Mouse (Mus musculus): ENCODE results near the gene Ms4a4d. TPM values are rescaled to one million over a fixed set of nuclear protein-coding genes. Genes with fewer than 3 reads are reported as not detected.
"Not testable (repeated sequence)": the region's sequence is repeated elsewhere in the genome, so short reads cannot be mapped to it uniquely, and the experiment has no call there.

Gene Ms4a4d
- 6.8 and 9.0 TPM in 2 replicates for polyA plus RNA-seq (2011; ENCODE audit: insufficient read depth, insufficient read length, low read depth, missing spikeins)

DNA sequence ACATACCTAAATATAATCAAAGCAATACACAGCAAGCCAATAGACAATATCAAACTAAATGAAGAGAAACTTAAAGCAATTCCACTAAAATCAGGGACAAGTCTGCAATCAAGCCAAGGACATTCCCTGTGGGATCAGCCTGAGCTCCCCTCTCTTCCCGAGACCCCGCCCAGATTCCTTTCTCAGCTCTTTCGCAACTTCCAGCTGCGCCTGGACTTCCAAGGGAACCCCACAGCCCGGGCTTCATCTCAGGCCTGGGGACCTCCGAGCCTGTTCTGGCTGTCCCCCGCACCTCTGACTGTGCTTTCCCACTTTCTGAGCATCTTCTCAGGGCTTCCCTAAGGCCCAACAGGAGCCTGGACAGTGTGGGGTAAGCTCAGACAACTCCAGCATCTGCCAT, at the start of gene Ms4a4d:
Gene Ms4a4d, plus strand, starts transcription at position 209 of the 400 bp plus-strand sequence.
- Histone ChIP-seq H3K36me3 (ENCODE audit: control insufficient read depth, insufficient read depth, low read length, poor library complexity, severe bottlenecking) (no peaks in the 10 kb centered on the region), H3K4me1 (ENCODE audit: control insufficient read depth, insufficient read depth, low read length) (no peaks in the 10 kb centered on the region), H3K27me3 (ENCODE audit: control insufficient read depth, insufficient read depth, low read length, poor library complexity, severe bottlenecking) (no peaks in the 10 kb centered on the region), H3K9ac (ENCODE audit: low read depth, poor library complexity, severe bottlenecking) (no peak within 1 kb of the TSS), H3K4me3 (ENCODE audit: low read depth, low read length) (peak within 1 kb of the TSS; percentile 4; the same call in 1 of the 2 replicates), H3K9me3 (replicated peaks; ENCODE audit: control insufficient read depth, insufficient read depth, low read length, poor library complexity, severe bottlenecking) (no peaks in the 10 kb centered on the region), H3K27ac (ENCODE audit: insufficient read depth, low read length) (no peak within 1 kb of the TSS)
- no peak for TF ChIP-seq EP300 (IDR thresholded peaks at IDR 0.05; ENCODE audit: insufficient read depth, low read depth, low read length)

DNA sequence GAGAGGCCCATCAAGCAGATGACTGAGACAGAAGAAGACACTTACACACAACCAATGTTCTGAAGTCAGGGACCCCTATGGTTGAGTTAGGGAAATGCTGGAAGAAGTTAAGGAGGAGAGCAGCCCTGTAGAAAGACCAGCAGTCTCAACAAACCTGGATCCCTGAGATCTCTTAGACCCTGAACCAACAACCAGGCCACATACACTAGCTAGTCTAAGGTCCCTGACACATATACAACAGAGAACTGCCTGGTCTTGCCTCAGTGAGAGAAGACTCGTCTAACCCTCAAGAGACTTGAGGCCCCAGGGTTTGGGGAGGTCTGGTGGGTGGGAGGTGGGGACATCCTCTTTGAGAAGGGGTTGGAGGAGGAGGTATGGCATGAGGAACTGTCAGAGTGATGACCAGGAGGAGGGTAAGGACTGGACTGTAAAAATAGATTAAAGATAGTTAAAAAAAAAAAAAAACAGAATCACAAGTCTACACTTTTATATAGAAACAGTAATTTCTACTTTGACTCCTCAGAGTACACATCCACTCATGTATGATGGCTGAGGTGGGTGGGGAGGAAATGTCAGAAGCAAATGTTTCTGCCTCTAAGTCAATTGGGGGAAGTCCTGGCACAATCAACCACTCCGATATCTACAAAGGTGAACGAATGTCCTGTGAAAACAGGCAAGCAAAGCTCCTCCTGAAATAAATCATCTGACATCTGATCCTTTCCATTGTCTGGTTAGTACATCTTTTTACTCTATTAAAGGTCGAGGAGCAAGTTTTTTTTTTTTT, 45.0 kb upstream of the Ms4a4d start:
- TF ChIP-seq POLR2A (IDR thresholded peaks at IDR 0.05; ENCODE audit: insufficient read depth, low read length) (no peak), EP300 (IDR thresholded peaks at IDR 0.05; ENCODE audit: insufficient read depth, low read depth, low read length) (no peak), CTCF (IDR thresholded peaks at IDR 0.05; ENCODE audit: low read depth, low read length) (no peak)
- Histone ChIP-seq H3K4me3 (ENCODE audit: low read depth, low read length) (no peak overlapping the region), H3K9ac (ENCODE audit: low read depth, poor library complexity, severe bottlenecking) (no peak overlapping the region), H3K9me3 (replicated peaks; ENCODE audit: control insufficient read depth, insufficient read depth, low read length, poor library complexity, severe bottlenecking) (no peaks in the 10 kb centered on the region), H3K36me3 (ENCODE audit: control insufficient read depth, insufficient read depth, low read length, poor library complexity, severe bottlenecking) (no peaks in the 10 kb centered on the region), H3K27ac (ENCODE audit: insufficient read depth, low read length) (no peak overlapping the region), H3K4me1 (ENCODE audit: control insufficient read depth, insufficient read depth, low read length) (no peaks in the 10 kb centered on the region), H3K27me3 (ENCODE audit: control insufficient read depth, insufficient read depth, low read length, poor library complexity, severe bottlenecking) (no peaks in the 10 kb centered on the region)

DNA sequence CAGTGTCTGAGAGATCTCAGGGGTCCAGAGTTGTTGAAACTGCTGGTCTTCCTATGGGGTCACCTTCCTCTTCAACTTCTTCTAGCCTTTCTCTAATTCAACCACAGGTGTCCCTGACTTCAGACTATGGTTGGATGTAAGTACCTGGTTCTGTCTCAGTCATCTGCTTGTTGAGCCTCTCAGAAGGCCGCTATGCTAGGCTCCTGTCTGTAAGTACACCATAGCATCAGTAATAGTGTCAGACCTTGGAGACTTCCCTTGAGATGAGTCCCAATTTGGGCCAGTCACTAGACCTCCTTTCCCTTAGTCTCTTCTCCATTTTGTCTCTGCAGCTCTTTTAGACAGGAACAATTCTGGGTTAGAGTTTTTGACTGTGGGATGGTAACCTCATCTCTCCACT, 43.9 kb upstream of the Ms4a4d start:
- H3K4me1 ChIP-seq (ENCODE audit: control insufficient read depth, insufficient read depth, low read length): no peaks in the 10 kb centered on the region
- no peak for TF ChIP-seq EP300 (IDR thresholded peaks at IDR 0.05; ENCODE audit: insufficient read depth, low read depth, low read length)
- TF ChIP-seq POLR2A (IDR thresholded peaks at IDR 0.05; ENCODE audit: insufficient read depth, low read length): no peak
- TF ChIP-seq CTCF (IDR thresholded peaks at IDR 0.05; ENCODE audit: low read depth, low read length): no peak

DNA sequence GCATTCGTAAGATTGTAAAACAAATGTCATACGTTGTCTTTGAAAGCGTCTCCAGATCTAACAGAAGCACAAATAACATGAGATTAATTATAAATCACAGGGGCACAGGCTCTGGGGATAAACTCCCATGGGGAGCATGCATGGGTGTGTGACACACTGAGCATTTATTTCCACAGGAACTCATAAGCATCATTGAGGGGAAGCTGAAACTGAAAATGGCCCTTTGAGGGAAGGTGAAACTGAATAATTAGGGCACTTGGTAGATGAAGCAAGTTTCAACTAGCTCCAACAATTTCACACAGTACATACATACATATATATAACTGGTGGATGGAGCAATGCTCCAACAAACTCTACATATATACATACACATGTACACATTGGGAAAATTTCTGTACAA, 42.1 kb upstream of the Ms4a4d start:
- H3K9ac ChIP-seq (ENCODE audit: low read depth, poor library complexity, severe bottlenecking): no peak overlapping the region
- H3K27me3 ChIP-seq (ENCODE audit: control insufficient read depth, insufficient read depth, low read length, poor library complexity, severe bottlenecking): no peaks in the 10 kb centered on the region
- no peaks in the 10 kb centered on the region for H3K4me1 ChIP-seq (ENCODE audit: control insufficient read depth, insufficient read depth, low read length)
- no peak overlapping the region for H3K4me3 ChIP-seq (ENCODE audit: low read depth, low read length)
- no peaks in the 10 kb centered on the region for H3K36me3 ChIP-seq (ENCODE audit: control insufficient read depth, insufficient read depth, low read length, poor library complexity, severe bottlenecking)
- TF ChIP-seq EP300 (IDR thresholded peaks at IDR 0.05; ENCODE audit: insufficient read depth, low read depth, low read length) (no peak), POLR2A (IDR thresholded peaks at IDR 0.05; ENCODE audit: insufficient read depth, low read length) (no peak), CTCF (IDR thresholded peaks at IDR 0.05; ENCODE audit: low read depth, low read length) (no peak)
- no peaks in the 10 kb centered on the region for H3K9me3 ChIP-seq (replicated peaks; ENCODE audit: control insufficient read depth, insufficient read depth, low read length, poor library complexity, severe bottlenecking)
- no peak overlapping the region for H3K27ac ChIP-seq (ENCODE audit: insufficient read depth, low read length)

More for the DNA sequence above, 43.9 kb upstream of the Ms4a4d start:
- no peak overlapping the region for H3K4me3 ChIP-seq (ENCODE audit: low read depth, low read length)
- H3K27ac ChIP-seq (ENCODE audit: insufficient read depth, low read length): no peak overlapping the region
- H3K9ac ChIP-seq (ENCODE audit: low read depth, poor library complexity, severe bottlenecking): no peak overlapping the region
- H3K9me3 ChIP-seq (replicated peaks; ENCODE audit: control insufficient read depth, insufficient read depth, low read length, poor library complexity, severe bottlenecking): no peaks in the 10 kb centered on the region
- no peaks in the 10 kb centered on the region for H3K36me3 ChIP-seq (ENCODE audit: control insufficient read depth, insufficient read depth, low read length, poor library complexity, severe bottlenecking)
- H3K27me3 ChIP-seq (ENCODE audit: control insufficient read depth, insufficient read depth, low read length, poor library complexity, severe bottlenecking): no peaks in the 10 kb centered on the region

DNA sequence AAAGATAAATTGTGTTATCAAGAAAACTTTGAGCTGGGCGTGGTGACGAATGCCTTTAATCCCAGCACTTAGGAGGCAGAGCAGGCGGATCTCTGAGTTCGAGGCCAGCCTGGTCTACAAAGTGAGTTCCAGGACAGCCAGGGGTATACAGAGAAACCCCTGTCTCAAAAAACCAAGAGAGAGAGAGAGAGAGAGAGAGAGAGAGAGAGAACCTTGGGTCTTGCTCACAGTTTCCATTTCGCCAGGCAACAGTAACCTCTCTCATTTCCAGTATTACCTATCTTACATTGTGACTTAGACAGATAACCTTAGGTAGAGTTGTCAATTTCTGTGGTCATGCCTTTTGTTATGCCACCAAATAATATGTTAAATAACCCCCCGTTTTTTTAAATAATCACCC, 40.2 kb upstream of the Ms4a4d start:
- H3K36me3 ChIP-seq (ENCODE audit: control insufficient read depth, insufficient read depth, low read length, poor library complexity, severe bottlenecking): no peaks in the 10 kb centered on the region
- no peaks in the 10 kb centered on the region for H3K4me1 ChIP-seq (ENCODE audit: control insufficient read depth, insufficient read depth, low read length)
- no peak overlapping the region for H3K27ac ChIP-seq (ENCODE audit: insufficient read depth, low read length)
- TF ChIP-seq CTCF (IDR thresholded peaks at IDR 0.05; ENCODE audit: low read depth, low read length) (no peak), POLR2A (IDR thresholded peaks at IDR 0.05; ENCODE audit: insufficient read depth, low read length) (no peak), EP300 (IDR thresholded peaks at IDR 0.05; ENCODE audit: insufficient read depth, low read depth, low read length) (no peak)
- H3K4me3 ChIP-seq (ENCODE audit: low read depth, low read length): no peak overlapping the region
- no peaks in the 10 kb centered on the region for H3K9me3 ChIP-seq (replicated peaks; ENCODE audit: control insufficient read depth, insufficient read depth, low read length, poor library complexity, severe bottlenecking)
- H3K27me3 ChIP-seq (ENCODE audit: control insufficient read depth, insufficient read depth, low read length, poor library complexity, severe bottlenecking): no peaks in the 10 kb centered on the region
- H3K9ac ChIP-seq (ENCODE audit: low read depth, poor library complexity, severe bottlenecking): no peak overlapping the region

DNA sequence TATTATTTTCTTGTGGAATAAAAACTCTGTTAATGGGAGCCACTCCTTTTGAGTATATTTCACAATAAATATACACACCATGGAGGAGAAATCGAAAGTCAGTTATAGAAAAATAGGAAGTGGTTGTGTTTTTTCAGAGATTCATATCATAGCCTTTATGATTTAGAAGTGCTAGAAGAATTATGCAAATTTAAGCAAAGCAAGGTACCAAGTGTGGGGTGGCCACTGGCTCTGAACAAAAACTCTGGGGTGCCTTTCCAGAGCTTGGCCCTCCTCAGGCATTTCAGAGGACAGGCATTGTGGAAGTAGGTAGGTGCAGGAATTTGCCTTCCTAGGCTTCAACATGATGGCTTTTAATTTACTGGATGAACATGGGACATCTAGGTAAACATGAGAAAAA, 39.3 kb upstream of the Ms4a4d start:
- H3K9ac ChIP-seq (ENCODE audit: low read depth, poor library complexity, severe bottlenecking); H3K4me1 ChIP-seq (ENCODE audit: control insufficient read depth, insufficient read depth, low read length); H3K36me3 ChIP-seq (ENCODE audit: control insufficient read depth, insufficient read depth, low read length, poor library complexity, severe bottlenecking); H3K27me3 ChIP-seq (ENCODE audit: control insufficient read depth, insufficient read depth, low read length, poor library complexity, severe bottlenecking); H3K9me3 ChIP-seq (replicated peaks; ENCODE audit: control insufficient read depth, insufficient read depth, low read length, poor library complexity, severe bottlenecking); H3K27ac ChIP-seq (ENCODE audit: insufficient read depth, low read length); H3K4me3 ChIP-seq (ENCODE audit: low read depth, low read length): not testable (repeated sequence)

Measured in ES-Bruce4 (cell line).